Mouse (Mus musculus): Measurements from ENCODE around the gene Gpc4. TPM values are rescaled to one million over a fixed set of nuclear protein-coding genes. Genes with fewer than 3 reads are reported as not detected.

Gene Gpc4
- polyA plus RNA-seq, 2 experiments from 2014 or later = not detected

- ATAC-seq = no peak
Measured at GRCm38 (mm10) chrX:52145563-52145962, 19.5 kb downstream of the Gpc4 start.

- ATAC-seq = no peak
Measured at GRCm38 (mm10) chrX:52144491-52144890, 20.6 kb downstream of the Gpc4 start.

- ATAC-seq = no peak
Measured at GRCm38 (mm10) chrX:52140316-52140715, 24.7 kb downstream of the Gpc4 start.

GRCm38 (mm10) chrX:52138461-52139075, 26.5 kb downstream of the Gpc4 start:
- ATAC-seq = no peak

- no peak for ATAC-seq
Measured at GRCm38 (mm10) chrX:52138033-52138432, 27.0 kb downstream of the Gpc4 start.

- no peak for ATAC-seq
Measured at GRCm38 (mm10) chrX:52136525-52136924, 28.5 kb downstream of the Gpc4 start.

- ATAC-seq = no peak
Measured at GRCm38 (mm10) chrX:52129604-52130003, 35.4 kb downstream of the Gpc4 start.

GRCm38 (mm10) chrX:52128794-52129193, 36.3 kb downstream of the Gpc4 start:
- ATAC-seq = no peak

- no peak for ATAC-seq
Measured at GRCm38 (mm10) chrX:52113651-52114050, 51.4 kb downstream of the Gpc4 start.

GRCm38 (mm10) chrX:52109663-52110062, 55.4 kb downstream of the Gpc4 start:
- no peak for ATAC-seq

GRCm38 (mm10) chrX:52108966-52109365, 56.1 kb downstream of the Gpc4 start:
- no peak for ATAC-seq

GRCm38 (mm10) chrX:52103771-52104170, 61.3 kb downstream of the Gpc4 start:
- no peak for ATAC-seq

GRCm38 (mm10) chrX:52101940-52102339, 63.1 kb downstream of the Gpc4 start:
- no peak for ATAC-seq

GRCm38 (mm10) chrX:52101445-52101844, 63.6 kb downstream of the Gpc4 start:
- no peak for ATAC-seq

- ATAC-seq = no peak
Measured at GRCm38 (mm10) chrX:52087726-52088348, 77.2 kb downstream of the Gpc4 start.

- no peak for ATAC-seq
Measured at GRCm38 (mm10) chrX:52086885-52087573, 78.0 kb downstream of the Gpc4 start.

GRCm38 (mm10) chrX:52083557-52083956, 81.5 kb downstream of the Gpc4 start:
- ATAC-seq = no peak

GRCm38 (mm10) chrX:52072410-52072809, 92.6 kb downstream of the Gpc4 start:
- no peak for ATAC-seq

- no peak for ATAC-seq
Measured at GRCm38 (mm10) chrX:52053416-52053815, 111.6 kb downstream of the Gpc4 start.

- no peak for ATAC-seq
Measured at GRCm38 (mm10) chrX:52052011-52052410, 113.0 kb downstream of the Gpc4 start.

- no peak for ATAC-seq
Measured at GRCm38 (mm10) chrX:52050941-52051340, 114.1 kb downstream of the Gpc4 start.

GRCm38 (mm10) chrX:52039875-52040274, 125.2 kb downstream of the Gpc4 start:
- ATAC-seq = no peak

GRCm38 (mm10) chrX:52030146-52030545, 134.9 kb downstream of the Gpc4 start:
- ATAC-seq = no peak

GRCm38 (mm10) chrX:52017660-52018059, 147.4 kb downstream of the Gpc4 start:
- no peak for ATAC-seq

Data from CD4-positive, CD25-positive, alpha-beta regulatory T cell, adult 4 months (primary cell).